Mouse (Mus musculus): Measurements from ENCODE around the gene Igf1r. TPM values are rescaled to one million over a fixed set of nuclear protein-coding genes. Genes with fewer than 3 reads are reported as not detected.
"Not testable (repeated sequence)": the region's sequence is repeated elsewhere in the genome, so short reads cannot be mapped to it uniquely, and the experiment has no call there.

Igf1r gene
- polyA plus RNA-seq, 1 experiment from 2014 or later = 23.7 TPM

DNA sequence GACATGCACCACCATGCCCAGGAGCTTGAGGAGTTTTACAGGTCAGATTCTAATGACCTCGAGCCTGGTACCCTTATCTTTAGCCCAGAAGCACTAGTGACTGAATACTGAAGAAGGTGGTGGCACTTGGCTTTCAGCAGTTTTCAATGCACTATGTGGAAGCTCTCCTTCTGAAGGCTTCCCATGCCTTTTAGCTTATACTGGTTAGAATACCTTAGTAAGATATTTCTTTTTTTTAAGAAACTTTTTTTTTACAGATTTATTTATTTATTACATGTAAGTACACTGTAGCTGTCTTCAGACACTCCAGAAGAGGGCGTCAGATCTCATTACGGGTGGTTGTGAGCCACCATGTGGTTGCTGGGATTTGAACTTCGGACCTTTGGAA lies 330.5 kb downstream of the Igf1r start:
- not testable (repeated sequence) for H3K4me1 ChIP-seq (replicated peaks); ATAC-seq (ENCODE audit: low read depth); H3K9me3 ChIP-seq; H3K9ac ChIP-seq; H3K27me3 ChIP-seq; H3K27ac ChIP-seq (replicated peaks); H3K4me3 ChIP-seq; H3K4me2 ChIP-seq; H3K36me3 ChIP-seq
- WGBS = 86% methylated on average over 4 of the region's 4 CpGs

Other genes starting within 250 kb of the Igf1r start
- gene Synm, start 193.1 kb upstream of the Igf1r start, polyA plus RNA-seq (2015; fragmentation: Nextera tagmentation; extraction: Ambion mirVana) = 14.5 TPM in 2 replicates

Measured in neural tube, embryonic 13.5 days (tissue).